Mouse (Mus musculus): ENCODE data around the gene Dnajc7. TPM values are rescaled to one million over a fixed set of nuclear protein-coding genes. Genes with fewer than 3 reads are reported as not detected.

The Dnajc7 gene
- polyA plus RNA-seq, 1 experiment from 2014 or later, result 77.3 TPM

GRCm38 (mm10) chr11:100559476-100559875, 60.5 kb downstream of the Dnajc7 start:
- H3K9ac ChIP-seq (ENCODE audit: low read length), result no peak overlapping the region
- no peak overlapping the region for H3K4me2 ChIP-seq (ENCODE audit: low read length)
- DNase-seq (ENCODE audit: low spot score) (no peak), ATAC-seq (no peak)
- no peaks in the 10 kb centered on the region for H3K4me1 ChIP-seq (ENCODE audit: control insufficient read depth, insufficient read depth, low read length)
- H3K27ac ChIP-seq (ENCODE audit: low read depth, low read length), result no peak overlapping the region
- no peaks in the 10 kb centered on the region for H3K27me3 ChIP-seq (replicated peaks; ENCODE audit: control insufficient read depth, insufficient read depth, low read length)
- WGBS, result 67% methylated on average over 7 of the region's 7 CpGs
- no peaks in the 10 kb centered on the region for H3K9me3 ChIP-seq (replicated peaks; ENCODE audit: control insufficient read depth, low read length)
- no peak overlapping the region for H3K4me3 ChIP-seq (ENCODE audit: low read depth, low read length)
- H3K36me3 ChIP-seq (ENCODE audit: control insufficient read depth, insufficient read depth, low read length), result no peaks in the 10 kb centered on the region

- Histone ChIP-seq H3K4me2 (ENCODE audit: low read length) (no peak overlapping the region), H3K27me3 (replicated peaks; ENCODE audit: control insufficient read depth, insufficient read depth, low read length) (no peaks in the 10 kb centered on the region), H3K27ac (ENCODE audit: low read depth, low read length) (no peak overlapping the region), H3K9me3 (replicated peaks; ENCODE audit: control insufficient read depth, low read length) (no peaks in the 10 kb centered on the region), H3K9ac (ENCODE audit: low read length) (no peak overlapping the region), H3K4me3 (ENCODE audit: low read depth, low read length) (no peak overlapping the region), H3K4me1 (ENCODE audit: control insufficient read depth, insufficient read depth, low read length) (no peaks in the 10 kb centered on the region), H3K36me3 (ENCODE audit: control insufficient read depth, insufficient read depth, low read length) (no peaks in the 10 kb centered on the region)
- DNase-seq (ENCODE audit: low spot score) (no peak), ATAC-seq (no peak)
- WGBS, result 75% methylated on average over 3 of the region's 3 CpGs
Observed at GRCm38 (mm10) chr11:100557563-100557962, 62.4 kb downstream of the Dnajc7 start.

- no peak overlapping the region for H3K27ac ChIP-seq (ENCODE audit: low read depth, low read length)
- peak; percentile 91 for DNase-seq (ENCODE audit: low spot score)
- H3K36me3 ChIP-seq (ENCODE audit: control insufficient read depth, insufficient read depth, low read length), result no peaks in the 10 kb centered on the region
- H3K4me2 ChIP-seq (ENCODE audit: low read length), result 0 out of 2 replicates have a peak overlapping the region, but pooled peaks have one; percentile 19
- no peaks in the 10 kb centered on the region for H3K9me3 ChIP-seq (replicated peaks; ENCODE audit: control insufficient read depth, low read length)
- WGBS, result 16% methylated on average over 11 of the region's 11 CpGs
- H3K4me1 ChIP-seq (ENCODE audit: control insufficient read depth, insufficient read depth, low read length), result no peaks in the 10 kb centered on the region
- H3K4me3 ChIP-seq (ENCODE audit: low read depth, low read length), result no peak overlapping the region
- H3K9ac ChIP-seq (ENCODE audit: low read length), result peak overlapping the region; percentile 2; the same call in 1 of the 2 replicates
- no peaks in the 10 kb centered on the region for H3K27me3 ChIP-seq (replicated peaks; ENCODE audit: control insufficient read depth, insufficient read depth, low read length)
- peak; percentile 75; the same call in 1 of the 2 replicates for ATAC-seq
Observed at GRCm38 (mm10) chr11:100555583-100555982, 64.4 kb downstream of the Dnajc7 start.

- H3K9me3 ChIP-seq (replicated peaks; ENCODE audit: control insufficient read depth, low read length), result no peaks in the 10 kb centered on the region
- no peak for ATAC-seq
- no peaks in the 10 kb centered on the region for H3K36me3 ChIP-seq (ENCODE audit: control insufficient read depth, insufficient read depth, low read length)
- H3K4me2 ChIP-seq (ENCODE audit: low read length), result no peak overlapping the region
- no peak overlapping the region for H3K4me3 ChIP-seq (ENCODE audit: low read depth, low read length)
- WGBS, result 81% methylated on average over 4 of the region's 4 CpGs
- H3K9ac ChIP-seq (ENCODE audit: low read length), result no peak overlapping the region
- H3K27me3 ChIP-seq (replicated peaks; ENCODE audit: control insufficient read depth, insufficient read depth, low read length), result no peaks in the 10 kb centered on the region
- DNase-seq (ENCODE audit: low spot score), result no peak
- no peaks in the 10 kb centered on the region for H3K4me1 ChIP-seq (ENCODE audit: control insufficient read depth, insufficient read depth, low read length)
- H3K27ac ChIP-seq (ENCODE audit: low read depth, low read length), result no peak overlapping the region
Observed at GRCm38 (mm10) chr11:100552842-100553241, 67.1 kb downstream of the Dnajc7 start.

GRCm38 (mm10) chr11:100550101-100550500, 69.9 kb downstream of the Dnajc7 start:
- Histone ChIP-seq H3K4me3 (ENCODE audit: low read depth, low read length) (no peak overlapping the region), H3K27ac (ENCODE audit: low read depth, low read length) (no peak overlapping the region), H3K36me3 (ENCODE audit: control insufficient read depth, insufficient read depth, low read length) (no peaks in the 10 kb centered on the region), H3K4me2 (ENCODE audit: low read length) (no peak overlapping the region), H3K27me3 (replicated peaks; ENCODE audit: control insufficient read depth, insufficient read depth, low read length) (no peaks in the 10 kb centered on the region), H3K9ac (ENCODE audit: low read length) (no peak overlapping the region), H3K4me1 (ENCODE audit: control insufficient read depth, insufficient read depth, low read length) (peaks cover 1% of the 10 kb centered on the region), H3K9me3 (replicated peaks; ENCODE audit: control insufficient read depth, low read length) (no peaks in the 10 kb centered on the region)
- DNase-seq (ENCODE audit: low spot score), result no peak
- WGBS, result 81% methylated on average over 6 of the region's 6 CpGs
- ATAC-seq, result no peak

GRCm38 (mm10) chr11:100549466-100549865, 70.5 kb downstream of the Dnajc7 start:
- Histone ChIP-seq H3K27me3 (replicated peaks; ENCODE audit: control insufficient read depth, insufficient read depth, low read length) (no peaks in the 10 kb centered on the region), H3K27ac (ENCODE audit: low read depth, low read length) (no peak overlapping the region), H3K4me3 (ENCODE audit: low read depth, low read length) (no peak overlapping the region), H3K9ac (ENCODE audit: low read length) (no peak overlapping the region), H3K4me2 (ENCODE audit: low read length) (no peak overlapping the region), H3K4me1 (ENCODE audit: control insufficient read depth, insufficient read depth, low read length) (peaks cover 6% of the 10 kb centered on the region), H3K9me3 (replicated peaks; ENCODE audit: control insufficient read depth, low read length) (no peaks in the 10 kb centered on the region), H3K36me3 (ENCODE audit: control insufficient read depth, insufficient read depth, low read length) (no peaks in the 10 kb centered on the region)
- WGBS, result 86% methylated on average over 8 of the region's 8 CpGs
- DNase-seq (ENCODE audit: low spot score) (no peak), ATAC-seq (no peak)

GRCm38 (mm10) chr11:100548141-100548540, 71.8 kb downstream of the Dnajc7 start:
- H3K27ac ChIP-seq (ENCODE audit: low read depth, low read length), result no peak overlapping the region
- no peak overlapping the region for H3K4me2 ChIP-seq (ENCODE audit: low read length)
- H3K9me3 ChIP-seq (replicated peaks; ENCODE audit: control insufficient read depth, low read length), result no peaks in the 10 kb centered on the region
- H3K4me1 ChIP-seq (ENCODE audit: control insufficient read depth, insufficient read depth, low read length), result peaks cover 6% of the 10 kb centered on the region
- H3K27me3 ChIP-seq (replicated peaks; ENCODE audit: control insufficient read depth, insufficient read depth, low read length), result no peaks in the 10 kb centered on the region
- DNase-seq (ENCODE audit: low spot score) (no peak), ATAC-seq (no peak)
- H3K36me3 ChIP-seq (ENCODE audit: control insufficient read depth, insufficient read depth, low read length), result no peaks in the 10 kb centered on the region
- H3K4me3 ChIP-seq (ENCODE audit: low read depth, low read length), result no peak overlapping the region
- H3K9ac ChIP-seq (ENCODE audit: low read length), result no peak overlapping the region
- WGBS, result 82% methylated on average over 6 of the region's 6 CpGs

GRCm38 (mm10) chr11:100546955-100547354, 73.0 kb downstream of the Dnajc7 start:
- no peaks in the 10 kb centered on the region for H3K9me3 ChIP-seq (replicated peaks; ENCODE audit: control insufficient read depth, low read length)
- no peak overlapping the region for H3K4me2 ChIP-seq (ENCODE audit: low read length)
- H3K4me1 ChIP-seq (ENCODE audit: control insufficient read depth, insufficient read depth, low read length), result peaks cover 6% of the 10 kb centered on the region
- ATAC-seq, result no peak
- DNase-seq (ENCODE audit: low spot score), result no peak
- H3K27ac ChIP-seq (ENCODE audit: low read depth, low read length), result no peak overlapping the region
- 87% methylated on average over 6 of the region's 6 CpGs for WGBS
- no peaks in the 10 kb centered on the region for H3K27me3 ChIP-seq (replicated peaks; ENCODE audit: control insufficient read depth, insufficient read depth, low read length)
- no peak overlapping the region for H3K4me3 ChIP-seq (ENCODE audit: low read depth, low read length)
- no peaks in the 10 kb centered on the region for H3K36me3 ChIP-seq (ENCODE audit: control insufficient read depth, insufficient read depth, low read length)
- no peak overlapping the region for H3K9ac ChIP-seq (ENCODE audit: low read length)

GRCm38 (mm10) chr11:100545746-100546085, 74.3 kb downstream of the Dnajc7 start:
- Histone ChIP-seq H3K9me3 (replicated peaks; ENCODE audit: control insufficient read depth, low read length) (no peaks in the 10 kb centered on the region), H3K4me3 (ENCODE audit: low read depth, low read length) (peak overlapping the region; percentile 40), H3K4me1 (ENCODE audit: control insufficient read depth, insufficient read depth, low read length) (peaks cover 6% of the 10 kb centered on the region), H3K27ac (ENCODE audit: low read depth, low read length) (no peak overlapping the region), H3K4me2 (ENCODE audit: low read length) (peak overlapping the region; percentile 77), H3K27me3 (replicated peaks; ENCODE audit: control insufficient read depth, insufficient read depth, low read length) (no peaks in the 10 kb centered on the region), H3K36me3 (ENCODE audit: control insufficient read depth, insufficient read depth, low read length) (no peaks in the 10 kb centered on the region), H3K9ac (ENCODE audit: low read length) (peak overlapping the region; percentile 67)
- WGBS, result 27% methylated on average over 7 of the region's 7 CpGs
- DNase-seq (ENCODE audit: low spot score), result no peak
- peak; percentile 53 for ATAC-seq

All from forebrain, embryonic 14.5 days (tissue).